Mouse (Mus musculus) 3T3-L1 (cell line): Measurements from ENCODE around the gene Gp1ba.

ENCODE experiments used
- DNase-seq: peaks from one replicate; pipeline ENCODE4 v3.0.0-alpha.2; 2015; ENCODE audit warnings: low read depth, low spot score

The Gp1ba gene

GRCm38 (mm10) chr11:70670483-70670882 is 31.6 kb downstream of the Gp1ba start:
- peak; percentile 39 for DNase-seq

- peak; percentile 70 for DNase-seq
Observed at GRCm38 (mm10) chr11:70671333-70672047, 32.6 kb downstream of the Gp1ba start.

- DNase-seq = no peak
Observed at GRCm38 (mm10) chr11:70674014-70674413, 35.1 kb downstream of the Gp1ba start.

GRCm38 (mm10) chr11:70674501-70674900 is 35.6 kb downstream of the Gp1ba start:
- no peak for DNase-seq

- DNase-seq = no peak
Observed at GRCm38 (mm10) chr11:70678092-70678491, 39.2 kb downstream of the Gp1ba start.

- no peak for DNase-seq
Observed at GRCm38 (mm10) chr11:70678576-70678975, 39.7 kb downstream of the Gp1ba start.

GRCm38 (mm10) chr11:70679361-70679760 is 40.4 kb downstream of the Gp1ba start:
- DNase-seq = no peak

GRCm38 (mm10) chr11:70679894-70680293 is 41.0 kb downstream of the Gp1ba start:
- DNase-seq = no peak

- no peak for DNase-seq
Observed at GRCm38 (mm10) chr11:70681170-70681569, 42.2 kb downstream of the Gp1ba start.

GRCm38 (mm10) chr11:70681897-70682581 is 43.1 kb downstream of the Gp1ba start:
- peak; percentile 48 for DNase-seq

GRCm38 (mm10) chr11:70683640-70684039 is 44.7 kb downstream of the Gp1ba start:
- DNase-seq = no peak

GRCm38 (mm10) chr11:70686901-70687566 is 48.1 kb downstream of the Gp1ba start:
- DNase-seq = peak; percentile 25

GRCm38 (mm10) chr11:70687601-70688199 is 48.8 kb downstream of the Gp1ba start, which contains the start of gene Camta2:
Gene Camta2, minus strand, starts transcription at chr11:70688105.
- peak; percentile 73 for DNase-seq

GRCm38 (mm10) chr11:70688372-70688771 is 49.5 kb downstream of the Gp1ba start:
- no peak for DNase-seq

GRCm38 (mm10) chr11:70689578-70689977 is 50.7 kb downstream of the Gp1ba start:
- peak; percentile 47 for DNase-seq
